In the genomic region with DNA sequence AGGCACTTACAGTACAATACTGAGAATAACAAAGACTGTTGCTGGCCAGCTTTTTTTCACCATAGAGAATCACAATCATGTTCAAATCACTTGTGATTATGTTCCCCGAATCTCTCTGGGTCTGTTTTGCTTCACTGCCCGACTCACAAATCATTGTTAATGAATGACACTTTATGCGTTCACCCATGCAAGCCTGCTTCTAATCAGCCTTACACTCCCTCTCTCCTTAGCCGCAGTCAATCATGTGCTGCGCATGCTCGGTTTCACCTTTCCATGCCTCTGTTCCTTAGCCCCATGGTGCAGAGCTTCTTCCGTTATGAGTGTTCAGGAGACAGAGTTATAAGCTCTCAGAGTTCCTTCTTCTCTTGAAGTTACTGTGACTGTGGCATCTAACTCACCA, we compare ENCODE assay signal across 13 mouse cellular contexts. TPM values are rescaled to one million over a fixed set of nuclear protein-coding genes. Genes with fewer than 3 reads are reported as not detected.
DNase-seq lines count a peak whose midpoint lies in the region; ATAC-seq lines count a peak whose summit lies in the region.
"Had no signal": no experiment of that assay in that cellular context is flagged by ENCODE, and none has a peak within 500 bp of the region (broad histone marks: within the 10 kb centered on the region; RNA-seq: fewer than 3 reads in every experiment).

No protein-coding gene starts in this region.

- H3K36me3 ChIP-seq in embryonic facial prominence, embryonic 11.5 days (replicated peaks; ENCODE audit: control insufficient read depth, insufficient read depth, low read depth, low read length), result no peaks in the 10 kb centered on the region
- no peaks in the 10 kb centered on the region for H3K36me3 ChIP-seq in embryonic facial prominence, embryonic 10.5 days (replicated peaks)
- H3K36me3 ChIP-seq in kidney, embryonic 15.5 days, result no peaks in the 10 kb centered on the region
- H3K36me3 ChIP-seq: heart, embryonic 13.5 days; limb, embryonic 12.5 days had no signal

- 29% methylated on average over 7 of the region's 7 CpGs for WGBS in embryonic facial prominence, embryonic 11.5 days
- 57% methylated on average over 7 of the region's 7 CpGs for WGBS in embryonic facial prominence, embryonic 10.5 days
- 16% methylated on average over 7 of the region's 7 CpGs for WGBS in kidney, embryonic 15.5 days

- no peak overlapping the region for H3K9ac ChIP-seq in embryonic facial prominence, embryonic 11.5 days (replicated peaks; ENCODE audit: low read length)
- H3K9ac ChIP-seq in kidney, embryonic 15.5 days, result no peak overlapping the region
- H3K9ac ChIP-seq: heart, embryonic 13.5 days; limb, embryonic 12.5 days had no signal

- H3K4me3 ChIP-seq in embryonic facial prominence, embryonic 11.5 days (ENCODE audit: low read depth, low read length), result no peak overlapping the region
- H3K4me3 ChIP-seq in embryonic facial prominence, embryonic 10.5 days, result no peak overlapping the region
- no peak overlapping the region for H3K4me3 ChIP-seq in kidney, embryonic 15.5 days (replicated peaks)
- H3K4me3 ChIP-seq: heart, embryonic 13.5 days; limb, embryonic 12.5 days had no signal

- no peak for ATAC-seq in embryonic facial prominence, embryonic 11.5 days (replicated peaks; ENCODE audit: insufficient number of reproducible peaks, low FRiP score, low TSS enrichment, low read depth)
- peak; percentile 81 for ATAC-seq in kidney, embryonic 15.5 days (replicated peaks; ENCODE audit: low FRiP score)
- ATAC-seq in megakaryocyte, adult 5-6 weeks (ENCODE audit: poor library complexity, severe bottlenecking), result no peak

- no peaks in the 10 kb centered on the region for H3K4me1 ChIP-seq in embryonic facial prominence, embryonic 11.5 days (ENCODE audit: control insufficient read depth, insufficient read depth, low read length)
- 0 out of 2 replicates have a peak, but pooled peaks cover 4% of the 10 kb centered on the region for H3K4me1 ChIP-seq in embryonic facial prominence, embryonic 10.5 days
- peaks cover 6% of the 10 kb centered on the region; the same call in 1 of the 2 replicates for H3K4me1 ChIP-seq in kidney, embryonic 15.5 days
- H3K4me1 ChIP-seq: heart, embryonic 13.5 days had no signal

- H3K27me3 ChIP-seq in embryonic facial prominence, embryonic 11.5 days (ENCODE audit: control insufficient read depth, insufficient read depth, low read length), result no peaks in the 10 kb centered on the region
- no peaks in the 10 kb centered on the region for H3K27me3 ChIP-seq in embryonic facial prominence, embryonic 10.5 days (replicated peaks; ENCODE audit: low read depth, poor library complexity, severe bottlenecking)
- no peaks in the 10 kb centered on the region for H3K27me3 ChIP-seq in kidney, embryonic 15.5 days
- H3K27me3 ChIP-seq: heart, embryonic 13.5 days; limb, embryonic 12.5 days had no signal

- no peak overlapping the region for H3K4me2 ChIP-seq in embryonic facial prominence, embryonic 11.5 days (ENCODE audit: low read depth, low read length)
- no peak overlapping the region for H3K4me2 ChIP-seq in kidney, embryonic 15.5 days
- H3K4me2 ChIP-seq: heart, embryonic 13.5 days; limb, embryonic 12.5 days had no signal

- H3K27ac ChIP-seq in embryonic facial prominence, embryonic 11.5 days (replicated peaks; ENCODE audit: low read depth, low read length), result no peak overlapping the region
- H3K27ac ChIP-seq in embryonic facial prominence, embryonic 10.5 days (replicated peaks), result no peak overlapping the region
- H3K27ac ChIP-seq in kidney, embryonic 15.5 days, result no peak overlapping the region
- H3K27ac ChIP-seq: heart, embryonic 13.5 days; limb, embryonic 12.5 days; stomach, postnatal 0 days had no signal

- peak; percentile 59 for DNase-seq in embryonic facial prominence, embryonic 11.5 days (ENCODE audit: low spot score)
- no peak for DNase-seq in embryonic facial prominence, embryonic 10.5 days (ENCODE audit: low spot score)
- DNase-seq in kidney, adult 11 months, result no peak
- DNase-seq in embryo, embryonic 10.5 days (ENCODE audit: low spot score), result peak; percentile 55
- peak; percentile 30 to 51 for DNase-seq in kidney, postnatal 4 days
- no peak for DNase-seq in heart, postnatal 4 days
- DNase-seq: cerebellum, adult 18-20 months; gastrocnemius, postnatal 25 days had no signal

- H3K9me3 ChIP-seq in embryonic facial prominence, embryonic 11.5 days (replicated peaks; ENCODE audit: control insufficient read depth, low read length), result no peaks in the 10 kb centered on the region
- H3K9me3 ChIP-seq in embryonic facial prominence, embryonic 10.5 days, result no peaks in the 10 kb centered on the region
- H3K9me3 ChIP-seq in kidney, embryonic 15.5 days (replicated peaks), result no peaks in the 10 kb centered on the region
- H3K9me3 ChIP-seq: heart, embryonic 13.5 days; limb, embryonic 12.5 days had no signal

RNA-seq across cellular contexts. Expression of a gene that starts 17.8 kb away (rescaled TPM):
- polyA plus RNA-seq in embryonic facial prominence, embryonic 11.5 days (2014; fragmentation: Nextera tagmentation; extraction: Ambion mirVana), result 0.25 and 0.46 TPM in 2 replicates
- polyA plus RNA-seq in embryonic facial prominence, embryonic 10.5 days (2016; fragmentation: Nextera tagmentation; extraction: Ambion mirVana), result 0.08 and 0.25 TPM in 2 replicates
- polyA plus RNA-seq in kidney, embryonic 15.5 days (2015; fragmentation: Nextera tagmentation; extraction: Ambion mirVana), result 0.16 and 0.22 TPM in 2 replicates
- not detected for total RNA-seq in heart, postnatal 4 days (2021)
- not detected in 2 replicates for total RNA-seq in megakaryocyte, adult 5-6 weeks (2015)
- 0.07 TPM in 1 of 2 replicates, not detected in the other for total RNA-seq in megakaryocyte, adult 5-6 weeks (2017)
- total RNA-seq: gastrocnemius, postnatal 25 days had no signal

Comparison
In these comparisons a context has a peak if more than half of its experiments do, and no peak if none do; other contexts are left out.
1. DNase-seq: peak in embryonic facial prominence, embryonic 11.5 days (single experiment), embryo, embryonic 10.5 days (single experiment) and kidney, postnatal 4 days (2 of 2); none in embryonic facial prominence, embryonic 10.5 days (single experiment), kidney, adult 11 months (single experiment) and heart, postnatal 4 days (single experiment).